Mouse (Mus musculus): ENCODE data around the gene Fbxo45.
A peak's percentile ranks its signal among the peaks of the same experiment; 100 is the strongest.

The Fbxo45 gene

GRCm38 (mm10) chr16:32246952-32247370, at the start of gene Fbxo45, which contains the start of gene Wdr53:
Fbxo45 (minus strand) TSS chr16:32247158.
Wdr53 (plus strand) TSS chr16:32247227.
- peak; percentile 98 for DNase-seq

DNA sequence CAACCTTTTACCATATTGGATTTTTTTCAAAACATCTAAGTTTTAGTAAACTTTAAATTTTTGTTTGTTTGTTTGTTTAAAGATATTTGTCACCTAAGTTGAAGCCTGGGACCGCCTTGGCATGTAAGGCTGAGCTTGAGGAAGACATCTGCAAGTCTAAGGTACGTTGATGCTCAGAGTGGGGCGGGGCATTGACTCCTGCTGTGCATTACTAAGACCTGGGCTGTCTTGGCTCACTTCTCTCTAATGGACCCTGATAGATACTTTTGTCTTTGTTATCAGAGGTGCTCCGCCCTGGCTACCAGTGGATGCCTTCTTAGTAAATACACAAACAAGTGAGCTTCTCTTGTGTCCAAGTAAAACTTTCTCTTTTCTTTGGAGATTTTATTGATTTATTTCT, 44.9 kb upstream of the Fbxo45 start:
- DNase-seq: no peak

GRCm38 (mm10) chr16:32282608-32283007, 35.6 kb upstream of the Fbxo45 start:
- no peak for DNase-seq

DNA sequence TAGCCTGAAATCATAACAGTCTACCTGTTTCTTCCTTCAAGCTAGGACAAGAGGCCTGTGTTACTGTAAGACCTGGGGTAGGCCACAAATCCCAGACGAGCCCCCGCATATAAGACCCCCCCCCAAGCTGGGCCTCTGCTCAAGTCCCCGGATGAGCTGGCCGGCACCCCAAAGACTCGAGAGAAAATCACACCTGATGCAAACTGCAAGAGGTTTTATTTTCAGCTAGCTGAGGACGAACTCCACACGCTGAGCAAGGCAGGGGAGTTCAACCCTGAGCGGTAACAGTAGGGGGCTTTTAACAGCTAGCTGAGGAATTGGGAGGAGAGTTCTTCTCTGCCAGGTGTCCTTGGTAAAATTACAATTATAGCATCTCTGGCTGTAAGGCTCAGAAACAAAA, 33.3 kb upstream of the Fbxo45 start:
- DNase-seq: no peak

- DNase-seq: no peak
These were observed 31.4 kb upstream of the Fbxo45 start for GRCm38 (mm10) chr16:32278396-32278795.

DNA sequence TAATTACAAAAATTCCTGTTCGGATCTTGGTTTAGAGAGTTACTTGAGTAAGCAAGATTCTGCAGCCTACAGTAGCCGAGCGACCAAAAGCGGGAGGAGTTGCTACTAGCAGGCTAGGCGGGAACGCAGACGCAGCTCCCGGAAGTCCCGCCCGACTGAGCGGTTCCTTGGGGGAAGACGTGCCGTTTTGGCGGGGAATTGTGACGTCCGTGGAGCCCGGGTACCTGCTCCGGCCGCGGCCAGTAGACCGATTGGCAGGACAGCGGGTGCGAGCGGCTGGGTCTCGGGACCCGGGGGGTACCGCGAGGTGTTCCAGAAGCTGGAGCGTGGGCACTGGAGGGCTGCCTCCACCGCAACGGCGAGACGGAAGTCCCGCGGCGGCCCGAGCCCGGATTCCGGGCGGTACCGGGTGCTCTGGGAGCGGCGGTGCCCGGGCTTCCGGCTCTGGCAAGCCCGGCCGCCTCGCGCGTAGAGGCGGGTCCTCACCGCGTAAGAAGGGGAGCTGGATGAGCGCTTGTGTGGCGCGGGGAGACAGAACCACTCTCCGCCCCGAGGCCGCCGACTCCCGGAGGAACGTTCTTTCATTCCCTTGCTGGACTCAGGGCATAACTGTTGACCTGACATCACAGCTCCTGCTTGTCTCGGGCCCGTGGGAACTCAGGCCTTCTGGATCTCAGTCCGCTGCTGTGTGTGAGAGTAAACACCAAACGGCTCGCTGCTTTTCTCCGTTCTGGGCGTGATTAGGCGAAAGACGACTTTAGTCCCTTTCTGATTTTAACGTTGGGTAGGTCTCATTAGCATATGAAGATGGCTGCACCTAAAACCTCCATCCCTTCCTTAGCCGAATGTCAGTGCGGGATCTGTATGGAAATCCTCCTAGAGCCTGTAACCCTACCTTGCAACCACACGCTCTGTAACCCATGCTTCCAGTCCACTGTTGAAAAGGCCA, 30.6 kb upstream of the Fbxo45 start, which contains the start of gene Rnf168:
Rnf168 (plus strand) TSS at position 152 of the 949 bp plus-strand sequence.
- peak; percentile 94 for DNase-seq

DNA sequence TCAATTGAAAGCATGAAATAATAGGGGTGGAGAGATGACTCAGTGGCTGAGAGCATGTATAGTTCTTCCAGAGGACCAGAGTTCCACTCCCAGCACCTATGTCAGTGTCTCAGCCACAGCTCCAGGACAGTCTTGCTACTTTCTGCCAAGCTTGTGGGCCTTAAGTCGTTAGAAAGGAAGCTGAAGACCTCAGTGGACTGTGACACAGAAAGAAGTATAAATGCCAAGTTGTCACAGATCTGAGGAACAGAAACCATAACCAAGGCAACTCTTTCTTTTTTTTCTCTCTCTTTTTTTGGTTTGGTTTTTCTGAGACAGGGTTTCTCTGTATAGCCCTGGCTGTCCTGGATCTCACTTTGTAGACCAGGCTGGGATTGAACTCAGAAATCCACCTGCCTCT, 28.9 kb upstream of the Fbxo45 start:
- DNase-seq: no peak

- DNase-seq: no peak
These were observed 28.1 kb upstream of the Fbxo45 start for GRCm38 (mm10) chr16:32275041-32275440.

DNA sequence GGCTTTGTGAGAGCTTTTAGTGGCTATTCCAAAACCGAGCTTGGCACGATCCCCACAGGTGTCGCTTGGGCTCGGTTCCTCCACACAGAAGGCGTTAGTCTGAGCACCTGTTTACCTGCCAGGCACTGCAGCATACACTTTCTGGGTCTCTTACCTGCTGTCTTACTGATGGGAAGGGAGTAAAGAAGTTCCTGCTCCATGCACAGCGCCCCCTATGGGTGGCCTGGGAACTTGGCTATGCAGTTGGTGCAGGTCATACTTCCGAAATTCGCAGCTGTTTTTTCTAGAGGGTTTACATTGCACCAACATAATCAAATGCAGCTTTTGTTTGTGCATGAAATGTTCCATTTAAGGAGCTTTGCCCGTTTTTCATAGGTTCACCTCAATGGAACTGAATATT, 26.4 kb upstream of the Fbxo45 start:
- DNase-seq: peak; percentile 5

- no peak for DNase-seq
These were observed 24.3 kb upstream of the Fbxo45 start, which contains the start of gene Smco1 for GRCm38 (mm10) chr16:32271291-32271690. Smco1 (plus strand) TSS chr16:32271468.

GRCm38 (mm10) chr16:32264225-32264624, 17.3 kb upstream of the Fbxo45 start:
- DNase-seq: peak; percentile 68

DNA sequence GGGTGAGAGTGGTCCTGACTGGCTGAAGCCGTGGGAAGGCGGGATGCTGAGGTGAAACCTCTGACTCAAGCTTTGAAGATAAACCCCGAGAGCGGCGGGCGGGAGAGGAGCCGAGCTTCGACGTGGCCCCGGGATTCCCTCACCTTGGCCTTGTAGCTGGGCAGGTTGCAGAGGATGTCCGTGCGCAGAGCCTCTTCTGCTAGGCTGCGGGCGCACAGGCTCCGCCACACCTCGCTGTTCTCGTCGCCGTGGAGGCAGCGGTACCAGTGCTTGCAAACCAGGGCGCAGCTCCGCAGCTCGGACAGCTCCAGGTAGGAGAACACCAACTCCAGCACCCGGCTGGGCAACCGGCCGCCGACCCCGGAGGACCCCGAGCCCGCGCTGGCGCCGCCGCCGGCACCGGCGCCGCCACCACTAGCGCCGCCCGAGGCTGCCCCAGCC, 587 bp downstream of the Fbxo45 start:
- peak; percentile 31 for DNase-seq

DNA sequence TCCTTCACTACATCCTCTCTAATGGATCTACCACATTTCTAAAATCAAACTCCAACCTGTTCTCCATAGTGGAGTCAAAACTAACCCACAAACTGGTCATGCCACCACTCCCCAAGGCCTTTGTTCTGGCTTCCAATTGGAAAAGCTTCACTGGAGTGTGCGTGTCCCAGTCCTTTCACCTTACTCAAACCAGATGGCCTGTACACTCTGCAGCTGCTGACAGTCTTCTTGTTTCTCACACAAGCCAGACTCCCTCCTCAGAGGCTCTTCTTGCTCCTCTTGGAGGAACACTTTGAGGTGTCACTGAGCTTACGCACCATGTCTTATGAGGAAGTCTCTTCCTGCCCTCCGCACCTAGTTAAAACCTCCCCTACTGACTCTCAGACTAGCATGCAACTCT, 3.1 kb downstream of the Fbxo45 start:
- DNase-seq: no peak

DNA sequence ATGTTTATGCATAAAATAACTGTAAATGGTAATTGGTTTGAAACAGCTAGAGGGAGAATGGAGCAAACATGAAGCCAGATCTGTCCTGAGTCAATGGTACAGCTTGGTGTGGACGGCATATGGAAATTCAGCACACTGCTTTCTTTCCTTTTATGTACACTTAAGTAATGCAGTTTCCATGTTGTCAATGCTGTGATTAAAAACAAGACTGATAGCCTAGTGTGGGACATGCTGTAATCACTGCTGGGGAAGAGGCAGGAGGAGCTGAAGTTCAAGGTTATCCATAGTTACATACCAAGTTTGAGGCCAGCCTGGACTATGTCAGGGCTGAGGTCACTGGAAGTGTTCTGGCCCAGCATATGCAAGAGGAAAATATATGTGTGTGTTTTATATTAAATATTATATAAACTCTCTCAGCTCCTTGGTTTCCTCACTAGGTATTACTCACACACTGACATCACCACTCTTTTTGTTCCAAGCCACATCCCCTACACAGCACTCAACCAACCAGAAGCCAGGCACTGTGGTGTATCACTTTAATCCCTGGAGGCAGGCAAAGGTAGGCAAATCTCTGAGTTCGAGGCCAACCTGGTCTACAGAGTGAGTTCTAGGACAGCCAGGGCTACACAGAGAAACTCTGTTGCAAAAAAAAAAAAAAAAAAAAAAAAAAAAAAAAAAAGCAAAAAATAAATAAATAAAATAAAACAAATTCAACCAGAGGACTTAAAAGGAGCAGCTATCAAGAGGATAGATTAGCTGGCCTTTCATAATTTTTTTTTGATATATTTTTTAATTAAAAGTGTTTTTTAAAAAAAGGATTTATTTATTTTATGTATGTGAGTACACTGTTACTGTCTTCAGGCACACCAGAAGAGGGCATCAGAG, 7.3 kb downstream of the Fbxo45 start:
- DNase-seq: no peak

GRCm38 (mm10) chr16:32237930-32238680, 8.9 kb downstream of the Fbxo45 start:
- DNase-seq: peak; percentile 33

DNA sequence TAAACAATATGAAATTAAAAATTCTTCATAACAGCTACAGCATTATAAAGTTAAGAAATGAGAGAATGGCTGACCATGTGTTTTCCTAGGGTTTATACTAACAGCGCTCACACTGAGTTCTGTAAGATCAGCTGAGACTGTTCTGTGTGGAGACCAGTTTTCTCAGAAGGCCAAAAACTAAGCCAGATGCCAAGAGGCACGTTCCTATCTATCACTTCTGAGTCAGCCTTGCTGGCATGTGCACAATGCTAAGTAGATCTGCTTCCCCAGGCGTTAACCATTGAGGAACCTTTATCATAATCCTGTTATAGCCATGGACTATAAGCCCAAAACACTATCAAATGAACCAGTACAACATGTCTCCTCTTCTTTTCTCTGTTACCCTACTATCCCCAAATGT, 14.9 kb downstream of the Fbxo45 start:
- DNase-seq: peak; percentile 32

DNA sequence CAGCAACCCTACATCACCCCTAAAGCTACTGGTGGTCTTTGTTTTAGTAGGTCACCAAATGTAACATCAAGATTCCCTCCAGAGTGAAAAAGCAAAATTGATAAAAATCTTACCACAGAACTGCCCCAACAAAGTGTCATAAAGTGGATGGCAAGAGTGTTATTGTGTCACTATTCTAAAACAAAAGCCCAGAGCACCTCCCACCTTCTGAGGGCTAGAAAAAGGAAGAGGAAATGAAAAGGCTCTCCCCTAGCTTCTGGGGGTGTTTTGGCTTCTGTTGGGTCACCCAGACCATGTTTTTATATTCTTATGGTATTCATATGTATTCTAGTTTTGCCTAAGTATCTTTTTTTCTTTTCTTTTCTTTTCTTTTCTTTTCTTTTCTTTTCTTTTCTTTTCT, 24.6 kb downstream of the Fbxo45 start:
- no peak for DNase-seq

- DNase-seq: no peak
These were observed 25.2 kb downstream of the Fbxo45 start for GRCm38 (mm10) chr16:32221803-32222202.

GRCm38 (mm10) chr16:32214804-32215576, 32.0 kb downstream of the Fbxo45 start:
- no peak for DNase-seq

DNA sequence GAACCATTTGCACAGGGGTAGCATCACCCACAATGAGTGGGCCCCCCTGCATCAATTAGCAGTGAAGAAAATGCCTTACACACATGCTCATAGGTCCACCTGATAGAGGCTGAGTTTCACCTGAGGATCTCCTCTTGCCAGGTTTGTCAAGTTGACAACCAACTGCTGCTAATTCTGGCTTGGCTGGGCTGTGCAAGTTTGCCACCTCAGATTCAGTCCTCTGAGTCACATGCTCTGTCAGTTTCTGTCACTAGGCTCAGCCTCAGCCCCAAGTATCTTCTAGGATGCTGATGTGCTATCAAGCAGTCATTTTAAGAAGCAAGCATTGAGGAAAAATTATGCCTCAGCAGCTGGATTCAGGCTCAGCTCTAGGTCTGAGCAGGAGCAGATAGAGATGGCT, 32.8 kb downstream of the Fbxo45 start:
- DNase-seq: no peak

GRCm38 (mm10) chr16:32204902-32205301, 42.1 kb downstream of the Fbxo45 start:
- no peak for DNase-seq

DNA sequence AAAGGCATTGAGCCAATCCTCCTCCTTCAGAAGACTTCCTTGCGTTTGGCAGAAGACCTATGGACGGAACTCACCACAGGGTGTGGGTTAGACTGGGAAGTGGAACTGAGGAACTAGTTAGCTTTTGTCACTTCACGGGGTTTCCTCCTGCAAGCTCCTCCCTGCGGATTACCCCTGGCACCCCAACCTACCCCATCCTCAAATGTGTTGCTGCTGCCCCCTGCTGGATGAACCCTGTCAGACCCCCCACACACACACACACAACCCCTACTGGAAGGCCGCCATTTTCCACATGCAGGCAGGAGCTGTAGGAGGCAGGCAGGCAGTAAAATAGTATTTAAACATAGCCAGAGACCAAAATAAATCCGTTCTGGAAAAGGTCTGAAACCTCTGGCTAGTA, 44.3 kb downstream of the Fbxo45 start:
- peak; percentile 87 for DNase-seq

Measured in lung, postnatal 36 days (tissue).